Mouse (Mus musculus): ENCODE results near the gene Mum1l1.

DNA sequence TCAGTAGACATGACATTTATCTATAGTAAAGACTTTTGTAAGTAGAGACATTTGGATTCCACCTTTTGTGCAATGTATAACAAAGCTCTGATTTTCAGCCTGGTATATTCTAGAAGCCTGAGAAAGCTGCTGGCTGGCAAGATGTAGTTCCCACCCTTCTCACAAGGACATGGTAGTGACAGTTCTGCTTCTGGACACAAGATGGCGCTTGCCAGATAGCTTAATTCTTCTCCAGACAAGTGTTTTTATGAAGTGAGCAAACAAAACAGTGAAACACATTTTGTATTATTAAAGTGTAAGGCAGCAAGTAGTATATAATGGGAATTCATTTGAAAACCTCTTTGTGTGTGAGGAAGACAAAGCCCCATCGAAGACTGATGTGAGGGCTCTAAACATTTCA is 9.2 kb downstream of the Mum1l1 start:
- TF ChIP-seq CTCF (IDR thresholded peaks at IDR 0.05; ENCODE audit: insufficient read depth, low read depth, low read length) (no peak), POLR2A (IDR thresholded peaks at IDR 0.05; ENCODE audit: insufficient read depth, low read depth, low read length) (no peak)

Measured in olfactory bulb, adult 2 months (tissue).